ENCODE assay signal across 9 mouse cellular contexts in the genomic region with DNA sequence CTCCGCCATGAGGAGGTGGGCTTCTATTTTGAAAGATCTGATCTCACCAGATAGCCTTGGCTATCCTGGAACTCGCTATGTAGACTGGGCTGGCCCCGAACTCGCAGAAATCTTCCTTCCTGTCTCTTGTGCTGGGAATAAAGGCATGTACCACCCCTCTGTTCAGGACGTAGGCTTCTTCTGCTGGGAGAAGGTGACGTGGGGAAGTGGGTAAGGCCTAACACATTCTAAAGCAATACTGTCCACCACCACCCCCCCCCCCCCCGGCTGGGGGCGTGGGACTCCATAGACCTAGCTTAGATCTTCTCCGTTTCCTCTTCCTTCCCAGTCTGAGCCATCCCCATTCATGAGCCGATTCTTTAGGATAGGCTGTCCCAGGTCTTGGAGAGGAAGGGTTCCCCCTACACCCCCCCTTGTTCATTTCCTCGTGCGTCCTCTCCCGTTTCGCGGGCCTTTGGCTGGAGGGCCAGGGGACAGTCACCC. TPM values are rescaled to one million over a fixed set of nuclear protein-coding genes. Genes with fewer than 3 reads are reported as not detected.
A peak's percentile ranks its signal among the peaks of the same experiment; 100 is the strongest.
DNase-seq lines count a peak whose midpoint lies in the region; ATAC-seq lines count a peak whose summit lies in the region.
"Had no signal": no experiment of that assay in that cellular context is flagged by ENCODE, and none has a peak within 500 bp of the region (broad histone marks: within the 10 kb centered on the region; RNA-seq: fewer than 3 reads in every experiment).

No protein-coding gene starts in this region.

- WGBS in forebrain, embryonic 15.5 days: 0% methylated on average over 15 of the region's 15 CpGs
- WGBS in limb, embryonic 10.5 days: 0% methylated on average over 15 of the region's 15 CpGs
- 0% methylated on average over 14 of the region's 15 CpGs for WGBS in midbrain, embryonic 16.5 days

- no peaks in the 10 kb centered on the region for H3K9me3 ChIP-seq in forebrain, embryonic 15.5 days
- no peaks in the 10 kb centered on the region for H3K9me3 ChIP-seq in limb, embryonic 10.5 days (replicated peaks)
- H3K9me3 ChIP-seq in midbrain, embryonic 16.5 days (replicated peaks; ENCODE audit: control insufficient read depth, low read length, poor library complexity, severe bottlenecking): no peaks in the 10 kb centered on the region

- peaks cover 1% of the 10 kb centered on the region; the same call in 1 of the 2 replicates for H3K36me3 ChIP-seq in forebrain, embryonic 15.5 days
- peaks cover 43% of the 10 kb centered on the region for H3K36me3 ChIP-seq in limb, embryonic 10.5 days
- no peaks in the 10 kb centered on the region for H3K36me3 ChIP-seq in midbrain, embryonic 16.5 days (ENCODE audit: control insufficient read depth, insufficient read depth, low read length)

- H3K27me3 ChIP-seq in forebrain, embryonic 15.5 days: no peaks in the 10 kb centered on the region
- no peaks in the 10 kb centered on the region for H3K27me3 ChIP-seq in limb, embryonic 10.5 days (ENCODE audit: low read depth, poor library complexity, severe bottlenecking)
- no peaks in the 10 kb centered on the region for H3K27me3 ChIP-seq in midbrain, embryonic 16.5 days (ENCODE audit: control insufficient read depth, insufficient read depth, low read depth, low read length)

- H3K4me1 ChIP-seq in forebrain, embryonic 15.5 days: peaks cover 44% of the 10 kb centered on the region
- H3K4me1 ChIP-seq in limb, embryonic 10.5 days: peaks cover 40% of the 10 kb centered on the region
- H3K4me1 ChIP-seq in midbrain, embryonic 16.5 days (ENCODE audit: control insufficient read depth, insufficient read depth, low read length): peaks cover 25% of the 10 kb centered on the region

- peak overlapping the region; percentile 95 for H3K4me3 ChIP-seq in forebrain, embryonic 15.5 days
- H3K4me3 ChIP-seq in limb, embryonic 10.5 days: peak overlapping the region; percentile 85
- H3K4me3 ChIP-seq in midbrain, embryonic 16.5 days (ENCODE audit: low read depth, low read length): peak overlapping the region; percentile 79

- intact Hi-C loops in gastrocnemius, postnatal 14 days (cut with DNase I; ENCODE audit: low total_unique reads): no loop called here

- peak overlapping the region; percentile 97 for H3K9ac ChIP-seq in forebrain, embryonic 15.5 days (replicated peaks)
- peak overlapping the region; percentile 100 for H3K9ac ChIP-seq in midbrain, embryonic 16.5 days (ENCODE audit: low read depth, low read length)

- peak; percentile 20 for ATAC-seq in forebrain, embryonic 15.5 days (replicated peaks)
- peak; percentile 14; the same call in 1 of the 2 replicates for ATAC-seq in midbrain, embryonic 16.5 days

- peak overlapping the region; percentile 73 for H3K4me2 ChIP-seq in forebrain, embryonic 15.5 days (replicated peaks)
- H3K4me2 ChIP-seq in midbrain, embryonic 16.5 days (ENCODE audit: low read length): peak overlapping the region; percentile 88

- DNase-seq in right cerebral cortex, postnatal 14 days: peak; percentile 28
- DNase-seq in right cerebral cortex, postnatal 25 days: no peak
- DNase-seq in limb, embryonic 10.5 days (ENCODE audit: low spot score): no peak
- DNase-seq in cerebellum, adult 9-11 months: no peak
- no peak for DNase-seq in thymus, postnatal 4 days
- no peak for DNase-seq in gastrocnemius, postnatal 14 days

- H3K27ac ChIP-seq in forebrain, embryonic 15.5 days (replicated peaks): peak overlapping the region; percentile 95
- H3K27ac ChIP-seq in limb, embryonic 10.5 days: peak overlapping the region; percentile 98
- peak overlapping the region; percentile 97 for H3K27ac ChIP-seq in midbrain, embryonic 16.5 days (ENCODE audit: low read length)
- H3K27ac ChIP-seq: macrophage had no signal

RNA-seq across cellular contexts. Expression of a gene that starts 1.3 kb away (rescaled TPM):
- polyA plus RNA-seq in forebrain, embryonic 15.5 days (2015; fragmentation: Nextera tagmentation; extraction: Ambion mirVana): 521 and 538 TPM in 2 replicates
- polyA plus RNA-seq in limb, embryonic 10.5 days (2016; fragmentation: Nextera tagmentation; extraction: Ambion mirVana): 806 and 864 TPM in 2 replicates
- 493 and 557 TPM in 2 replicates for polyA plus RNA-seq in midbrain, embryonic 16.5 days (2015; fragmentation: Nextera tagmentation; extraction: Ambion mirVana)
- 10 to 100 TPM; 52.2 to 72.9 TPM for total RNA-seq in gastrocnemius, postnatal 14 days (2021)

RNA-seq across cellular contexts. Expression of a gene that starts 54.9 kb away (rescaled TPM):
- polyA plus RNA-seq in forebrain, embryonic 15.5 days (2015; fragmentation: Nextera tagmentation; extraction: Ambion mirVana): 16,767 and 16,970 TPM in 2 replicates
- 13,950 and 14,682 TPM in 2 replicates for polyA plus RNA-seq in limb, embryonic 10.5 days (2016; fragmentation: Nextera tagmentation; extraction: Ambion mirVana)
- polyA plus RNA-seq in midbrain, embryonic 16.5 days (2015; fragmentation: Nextera tagmentation; extraction: Ambion mirVana): 13,967 and 14,266 TPM in 2 replicates
- 1,000 to 10,000 TPM in 1 of 2 experiments, 100 to 1,000 TPM in 1; 856 to 1,248 TPM for total RNA-seq in gastrocnemius, postnatal 14 days (2021)
